Mouse (Mus musculus): ENCODE measurements around the gene Atp4b.
"Not testable (repeated sequence)": the region's sequence is repeated elsewhere in the genome, so short reads cannot be mapped to it uniquely, and the experiment has no call there.

Gene Atp4b

GRCm38 (mm10) chr8:13382536-13382935, 14.1 kb downstream of the Atp4b start:
- DNase-seq, result no peak

GRCm38 (mm10) chr8:13381630-13382029, 15.0 kb downstream of the Atp4b start:
- DNase-seq, result no peak

GRCm38 (mm10) chr8:13373151-13373662, 23.4 kb downstream of the Atp4b start:
- no peak for DNase-seq

- DNase-seq, result no peak
Observed at GRCm38 (mm10) chr8:13361865-13362264, 34.8 kb downstream of the Atp4b start.

- no peak for DNase-seq
Observed at GRCm38 (mm10) chr8:13360213-13360612, 36.4 kb downstream of the Atp4b start.

- no peak for DNase-seq
Observed at GRCm38 (mm10) chr8:13356681-13357080, 39.9 kb downstream of the Atp4b start.

- DNase-seq, result no peak
Observed at GRCm38 (mm10) chr8:13356221-13356620, 40.4 kb downstream of the Atp4b start.

GRCm38 (mm10) chr8:13353883-13354282, 42.7 kb downstream of the Atp4b start:
- DNase-seq, result no peak

GRCm38 (mm10) chr8:13353155-13353833, 43.3 kb downstream of the Atp4b start:
- no peak for DNase-seq

- DNase-seq, result no peak
Observed at GRCm38 (mm10) chr8:13352601-13353000, 44.0 kb downstream of the Atp4b start.

GRCm38 (mm10) chr8:13351593-13351992, 45.0 kb downstream of the Atp4b start:
- DNase-seq, result no peak

- DNase-seq, result no peak
Observed at GRCm38 (mm10) chr8:13350052-13350451, 46.6 kb downstream of the Atp4b start.

- DNase-seq, result no peak
Observed at GRCm38 (mm10) chr8:13343134-13343533, 53.5 kb downstream of the Atp4b start.

- no peak for DNase-seq
Observed at GRCm38 (mm10) chr8:13342340-13342739, 54.3 kb downstream of the Atp4b start.

GRCm38 (mm10) chr8:13340650-13341049, 56.0 kb downstream of the Atp4b start:
- no peak for DNase-seq

- no peak for DNase-seq
Observed at GRCm38 (mm10) chr8:13339646-13339990, 57.0 kb downstream of the Atp4b start.

GRCm38 (mm10) chr8:13338901-13339645, 57.6 kb downstream of the Atp4b start:
- DNase-seq, result peak in 1 of 2 experiments; percentile 47

- peak; percentile 86 to 91 for DNase-seq
Observed at GRCm38 (mm10) chr8:13338255-13338860, 58.3 kb downstream of the Atp4b start, which contains the start of gene Tfdp1. TSS of gene Tfdp1 (plus strand) at chr8:13338751.

- DNase-seq, result no peak
Observed at GRCm38 (mm10) chr8:13337678-13338077, 58.9 kb downstream of the Atp4b start.

GRCm38 (mm10) chr8:13337245-13337644, 59.4 kb downstream of the Atp4b start:
- not testable (repeated sequence) for DNase-seq

Measured in cerebellum, postnatal 25 days (tissue).